Mouse (Mus musculus): ENCODE measurements at regions not wholly inside any gene's neighbourhood (a gene's known extent, or its start where the extent isn't known, plus 50 kb on each side); places are given as distances from the start of the nearest gene placed in this dataset.

DNA sequence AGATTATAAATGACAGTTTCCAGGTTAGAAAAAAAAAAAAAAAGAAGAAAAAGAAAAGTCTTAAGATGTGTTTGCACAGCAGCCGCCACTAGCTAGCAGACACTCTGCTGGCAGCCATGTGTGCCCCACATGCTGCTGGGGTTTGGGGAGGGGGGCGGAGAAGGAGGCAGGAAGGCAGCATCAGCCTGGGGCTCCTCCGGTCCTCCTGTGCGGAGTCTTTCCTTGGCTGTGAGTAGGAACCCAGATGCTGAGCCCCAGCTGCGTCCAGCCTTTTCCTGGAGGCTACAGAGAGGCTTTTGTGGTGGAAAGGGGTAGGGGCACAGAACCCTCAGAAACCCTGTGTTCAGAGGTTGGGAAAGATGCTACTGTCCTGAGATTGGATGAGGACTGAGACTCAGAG is 169.0 kb downstream of the Gadd45g start:
- Histone ChIP-seq H3K4me3 (ENCODE audit: control insufficient read depth in 1 of 2, insufficient read depth in 1 of 2, low read depth in 2 of 2, low read length in 2 of 2) (no peak overlapping the region), H3K36me3 (ENCODE audit: control insufficient read depth in 1 of 2, insufficient read depth in 2 of 2, low read length in 2 of 2) (no peaks in the 10 kb centered on the region), H3K4me1 (ENCODE audit: control insufficient read depth in 1 of 2, insufficient read depth in 2 of 2, low read length in 2 of 2) (no peaks in the 10 kb centered on the region), H3K27ac (ENCODE audit: control insufficient read depth, low read depth, low read length) (no peak overlapping the region), H3K9me3 (replicated peaks; ENCODE audit: insufficient read depth, low read length) (no peaks in the 10 kb centered on the region), H3K79me2 (ENCODE audit: control insufficient read depth, insufficient read depth, low read length, poor library complexity) (no peaks in the 10 kb centered on the region), H3K27me3 (ENCODE audit: control insufficient read depth in 1 of 2, insufficient read depth in 2 of 2, low read length in 2 of 2) (no peaks in the 10 kb centered on the region), H3K9ac (ENCODE audit: control insufficient read depth, low read depth, low read length, poor library complexity, severe bottlenecking) (no peak overlapping the region)
- DNase-seq (ENCODE audit: low read depth, low spot score), result no peak
- TF ChIP-seq CTCF (IDR thresholded peaks at IDR 0.05 in 2 of 3, conservative IDR thresholded peaks at IDR 0.05 in 1 of 3; ENCODE audit: control insufficient read depth in 1 of 3, insufficient read depth in 1 of 3, low read depth in 2 of 3, low read length in 3 of 3, poor library complexity in 1 of 3, severe bottlenecking in 1 of 3) (no peak), POLR2AphosphoS5 (IDR thresholded peaks at IDR 0.05; ENCODE audit: borderline replicate concordance, low read depth, low read length) (no peak), ZMIZ1 (IDR thresholded peaks at IDR 0.05; ENCODE audit: low read depth, low read length) (no peak), SIN3A (IDR thresholded peaks at IDR 0.05; ENCODE audit: low read length) (no peak), POLR2A (IDR thresholded peaks at IDR 0.05; ENCODE audit: control insufficient read depth in 1 of 2, insufficient read depth in 1 of 2, low read depth in 1 of 2, low read length in 2 of 2, poor library complexity in 1 of 2) (no peak), E2F4 (IDR thresholded peaks at IDR 0.05; ENCODE audit: borderline replicate concordance, low read depth, low read length) (no peak), POLR2AphosphoS2 (IDR thresholded peaks at IDR 0.05; ENCODE audit: low read length) (no peak), MXI1 (IDR thresholded peaks at IDR 0.05; ENCODE audit: low read depth, low read length) (no peak), MAX (IDR thresholded peaks at IDR 0.05; ENCODE audit: low read length) (no peak), NELFE (IDR thresholded peaks at IDR 0.05; ENCODE audit: low read depth, low read length) (no peak), MYB (IDR thresholded peaks at IDR 0.05; ENCODE audit: low read depth, low read length) (no peak), TBP (IDR thresholded peaks at IDR 0.05; ENCODE audit: low read depth, low read length) (no peak), JUND (IDR thresholded peaks at IDR 0.05; ENCODE audit: low read depth, low read length) (no peak), ZKSCAN1 (IDR thresholded peaks at IDR 0.05; ENCODE audit: low read depth, low read length) (no peak), ETS1 (IDR thresholded peaks at IDR 0.05; ENCODE audit: low read depth, low read length) (no peak), CHD1 (IDR thresholded peaks at IDR 0.05; ENCODE audit: low read depth, low read length) (no peak), ZNF384 (IDR thresholded peaks at IDR 0.05; ENCODE audit: low read depth, low read length) (no peak), NRF1 (IDR thresholded peaks at IDR 0.05; ENCODE audit: insufficient read depth, low read depth, low read length, poor library complexity, severe bottlenecking) (no peak), ELF1 (IDR thresholded peaks at IDR 0.05; ENCODE audit: low read depth, low read length) (no peak)

DNA sequence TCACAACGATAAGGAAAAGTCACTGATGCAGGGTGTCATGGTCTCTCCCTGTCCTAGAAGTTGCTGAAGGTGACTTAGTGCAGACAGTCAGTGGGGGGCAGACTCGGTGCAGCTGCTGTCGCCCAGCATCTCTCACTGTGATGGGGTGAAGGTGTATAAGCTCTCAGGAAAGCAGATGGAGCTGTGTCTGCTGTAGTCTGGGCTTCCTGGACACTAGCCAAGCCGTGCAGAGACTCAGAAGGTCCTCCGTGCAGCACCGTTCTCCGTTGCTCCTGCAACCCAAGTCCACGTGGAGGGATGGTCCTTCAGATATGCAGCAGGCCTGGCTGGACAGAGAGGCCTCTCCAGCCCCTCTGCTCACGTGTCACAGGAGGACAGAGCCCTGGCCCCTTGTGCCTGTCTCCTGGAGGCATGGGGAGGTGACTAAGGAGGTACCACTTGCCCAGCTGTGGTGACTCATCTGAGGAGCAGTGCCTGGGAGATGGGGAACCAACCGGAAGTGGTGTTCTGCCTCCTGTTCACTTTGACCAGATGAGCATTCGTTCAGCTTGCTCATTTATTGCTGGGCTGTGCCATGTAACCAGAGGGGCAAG is 171.2 kb downstream of the Gadd45g start:
- Histone ChIP-seq H3K9me3 (replicated peaks; ENCODE audit: insufficient read depth, low read length) (no peaks in the 10 kb centered on the region), H3K36me3 (ENCODE audit: control insufficient read depth in 1 of 2, insufficient read depth in 2 of 2, low read length in 2 of 2) (no peaks in the 10 kb centered on the region), H3K27me3 (ENCODE audit: control insufficient read depth in 1 of 2, insufficient read depth in 2 of 2, low read length in 2 of 2) (no peaks in the 10 kb centered on the region), H3K4me3 (ENCODE audit: control insufficient read depth in 1 of 2, insufficient read depth in 1 of 2, low read depth in 2 of 2, low read length in 2 of 2) (no peak overlapping the region), H3K27ac (ENCODE audit: control insufficient read depth, low read depth, low read length) (no peak overlapping the region), H3K4me1 (ENCODE audit: control insufficient read depth in 1 of 2, insufficient read depth in 2 of 2, low read length in 2 of 2) (no peaks in the 10 kb centered on the region), H3K9ac (ENCODE audit: control insufficient read depth, low read depth, low read length, poor library complexity, severe bottlenecking) (no peak overlapping the region), H3K79me2 (ENCODE audit: control insufficient read depth, insufficient read depth, low read length, poor library complexity) (no peaks in the 10 kb centered on the region)
- DNase-seq (ENCODE audit: low read depth, low spot score), result no peak
- TF ChIP-seq KAT2A (conservative IDR thresholded peaks at IDR 0.05; ENCODE audit: low read depth, low read length), result no peak
- no peak for TF ChIP-seq CHD1 (IDR thresholded peaks at IDR 0.05; ENCODE audit: low read depth, low read length)
- no peak for TF ChIP-seq RAD21 (IDR thresholded peaks at IDR 0.05; ENCODE audit: low read depth, low read length)
- TF ChIP-seq GATA1 (IDR thresholded peaks at IDR 0.05; ENCODE audit: low read depth, low read length), result no peak
- no peak for TF ChIP-seq ZKSCAN1 (IDR thresholded peaks at IDR 0.05; ENCODE audit: low read depth, low read length)
- TF ChIP-seq NELFE (IDR thresholded peaks at IDR 0.05; ENCODE audit: low read depth, low read length), result no peak
- TF ChIP-seq USF1 (IDR thresholded peaks at IDR 0.05; ENCODE audit: low read depth, low read length), result no peak
- no peak for TF ChIP-seq MAX (IDR thresholded peaks at IDR 0.05; ENCODE audit: low read length)
- TF ChIP-seq E2F4 (IDR thresholded peaks at IDR 0.05; ENCODE audit: borderline replicate concordance, low read depth, low read length), result no peak
- TF ChIP-seq CTCF (IDR thresholded peaks at IDR 0.05 in 2 of 3, conservative IDR thresholded peaks at IDR 0.05 in 1 of 3; ENCODE audit: control insufficient read depth in 1 of 3, insufficient read depth in 1 of 3, low read depth in 2 of 3, low read length in 3 of 3, poor library complexity in 1 of 3, severe bottlenecking in 1 of 3), result no peak
- no peak for TF ChIP-seq SMC3 (IDR thresholded peaks at IDR 0.05; ENCODE audit: low read depth, low read length)
- TF ChIP-seq CHD2 (IDR thresholded peaks at IDR 0.05; ENCODE audit: low read length), result no peak
- no peak for TF ChIP-seq USF2 (IDR thresholded peaks at IDR 0.05; ENCODE audit: borderline replicate concordance in 1 of 2, insufficient read depth in 1 of 2, low read depth in 1 of 2, low read length in 2 of 2)

All from MEL (cell line).